Mouse (Mus musculus) naive thymus-derived CD4-positive, alpha-beta T cell, adult 5 months (primary cell): ENCODE results near the gene Pawr. TPM values are rescaled to one million over a fixed set of nuclear protein-coding genes. Genes with fewer than 3 reads are reported as not detected.

ENCODE experiments used
- polyA plus RNA-seq: library from polyadenylated mRNA; unstranded; fragments of 100-300 nt; shearing (Covaris generic); gene quantifications from one replicate; pipeline ENCODE4 v1.2.1, GENCODE M21; 2017

Pawr gene
- not detected for polyA plus RNA-seq

DNA sequence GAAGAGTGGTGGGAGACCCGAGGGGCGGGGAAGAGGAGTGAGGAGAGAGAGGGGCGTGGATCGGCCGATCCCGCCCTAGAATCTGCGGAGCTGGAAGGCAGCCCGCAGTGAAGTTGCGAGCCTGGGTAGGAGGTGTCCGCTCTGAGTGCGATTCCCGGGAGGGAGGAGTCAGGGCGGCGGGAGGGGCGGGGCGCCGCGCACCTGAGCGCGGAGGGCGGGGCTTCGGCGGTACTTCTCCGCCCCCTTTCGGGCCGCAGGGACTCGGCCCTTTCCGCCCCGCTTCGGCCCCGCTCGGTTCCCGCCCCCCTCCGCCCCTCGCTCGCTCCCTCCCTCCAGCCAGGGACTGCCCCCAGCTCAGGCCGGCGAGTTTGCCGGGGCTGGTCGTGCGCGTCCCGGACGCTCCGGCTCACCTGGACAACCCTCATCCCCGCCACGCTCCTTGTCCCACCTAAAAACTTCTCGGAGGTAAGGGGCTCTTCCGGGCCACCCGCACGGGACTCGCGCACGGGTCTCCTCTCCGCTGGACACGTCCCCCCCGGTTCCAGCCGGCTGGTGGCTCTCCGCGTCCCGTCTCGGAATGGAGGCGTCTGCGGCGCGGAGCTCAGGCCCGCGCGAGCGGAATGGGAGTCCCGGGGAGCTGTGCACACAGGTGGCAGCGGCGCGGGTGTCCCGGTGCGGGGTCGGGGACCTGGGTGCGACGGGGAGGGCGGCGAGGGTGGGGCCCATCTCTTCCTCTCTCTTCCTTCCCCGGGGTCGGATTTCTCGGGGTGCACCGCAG, at the start of gene Pawr:
Gene Pawr (plus strand): TSS at position 338 of the 778 bp plus-strand sequence.

Other genes starting within 250 kb of the Pawr start
- 63.6 TPM for gene Ppp1r12a, start 169.9 kb upstream of the Pawr start, polyA plus RNA-seq